Comparison of ENCODE assay signal across 8 mouse cellular contexts in the genomic region with DNA sequence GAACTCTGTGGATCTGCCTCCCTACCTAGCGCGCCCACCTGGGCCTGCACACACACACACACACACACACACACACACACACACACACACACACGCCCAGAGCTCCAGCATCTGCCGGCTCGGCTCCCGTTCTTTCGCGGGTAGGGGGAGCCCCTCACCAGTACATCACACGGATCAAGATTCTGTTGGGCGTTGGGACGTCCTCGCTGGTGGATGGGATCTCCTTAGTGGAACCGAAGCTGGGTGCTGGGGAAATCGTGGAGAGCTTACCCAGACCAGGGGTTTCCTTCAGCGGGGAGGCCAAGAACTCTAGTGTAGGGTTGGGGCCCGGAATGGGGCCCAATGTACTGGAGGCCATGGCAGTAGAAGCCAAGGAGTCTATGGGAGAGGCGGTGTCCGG. TPM values are rescaled to one million over a fixed set of nuclear protein-coding genes. Genes with fewer than 3 reads are reported as not detected.
DNase-seq lines count a peak whose midpoint lies in the region; ATAC-seq lines count a peak whose summit lies in the region.

No protein-coding gene starts in this region.

- no peak overlapping the region for H3K9ac ChIP-seq in limb, embryonic 15.5 days

- no peak for ATAC-seq in limb, embryonic 15.5 days (ENCODE audit: insufficient number of reproducible peaks, low FRiP score, low TSS enrichment, low read depth)

- H3K4me3 ChIP-seq in limb, embryonic 15.5 days, result peak overlapping the region; percentile 26

- H3K27ac ChIP-seq in limb, embryonic 15.5 days, result no peak overlapping the region

- under 1% methylated on average over 16 of the region's 18 CpGs for WGBS in limb, embryonic 15.5 days

- H3K27me3 ChIP-seq in limb, embryonic 15.5 days, result peaks cover 81% of the 10 kb centered on the region

- peak; percentile 41 to 64 for DNase-seq in cerebellum, postnatal 14 days
- DNase-seq in cerebellum, adult 9-11 months, result no peak
- peak; percentile 23 for DNase-seq in thymus, postnatal 14 days
- no peak for DNase-seq in thymus, postnatal 10 days (ENCODE audit: low spot score in 2 of 2)
- no peak for DNase-seq in spleen, postnatal 4 days (ENCODE audit: low spot score in 2 of 2)
- DNase-seq in frontal cortex, postnatal 25 days (ENCODE audit: low spot score in 2 of 2), result no peak
- DNase-seq in cerebellum, adult 18-20 months, result no peak

- H3K4me2 ChIP-seq in limb, embryonic 15.5 days, result peak overlapping the region; percentile 48

- peaks cover 20% of the 10 kb centered on the region for H3K4me1 ChIP-seq in limb, embryonic 15.5 days

- H3K9me3 ChIP-seq in limb, embryonic 15.5 days, result no peaks in the 10 kb centered on the region

- H3K36me3 ChIP-seq in limb, embryonic 15.5 days, result no peaks in the 10 kb centered on the region

RNA-seq across cellular contexts. Expression of a gene that starts 0.8 kb away (rescaled TPM):
- 1.0 TPM in 1 of 2 replicates, not detected in the other for polyA plus RNA-seq in limb, embryonic 15.5 days (2015; fragmentation: Nextera tagmentation; extraction: Ambion mirVana)

RNA-seq across cellular contexts. Expression of a gene that starts 11.9 kb away (rescaled TPM):
- 0.35 and 0.53 TPM in 2 replicates for polyA plus RNA-seq in limb, embryonic 15.5 days (2015; fragmentation: Nextera tagmentation; extraction: Ambion mirVana)

RNA-seq across cellular contexts. Expression of a gene that starts 12.6 kb away (rescaled TPM):
- 12.6 and 12.8 TPM in 2 replicates for polyA plus RNA-seq in limb, embryonic 15.5 days (2015; fragmentation: Nextera tagmentation; extraction: Ambion mirVana)

RNA-seq across cellular contexts. Expression of a gene that starts 21.7 kb away (rescaled TPM):
- polyA plus RNA-seq in limb, embryonic 15.5 days (2015; fragmentation: Nextera tagmentation; extraction: Ambion mirVana), result 115 and 126 TPM in 2 replicates

RNA-seq across cellular contexts. Expression of a gene that starts 22.5 kb away (rescaled TPM):
- polyA plus RNA-seq in limb, embryonic 15.5 days (2015; fragmentation: Nextera tagmentation; extraction: Ambion mirVana), result 2.8 and 3.5 TPM in 2 replicates

Comparison
In these comparisons a context has a peak if more than half of its experiments do, and no peak if none do; other contexts are left out.
1. DNase-seq: peak in cerebellum, postnatal 14 days (2 of 2) and thymus, postnatal 14 days (single experiment); none in cerebellum, adult 9-11 months (single experiment), thymus, postnatal 10 days (0 of 2), spleen, postnatal 4 days (0 of 2), frontal cortex, postnatal 25 days (0 of 2) and cerebellum, adult 18-20 months (0 of 2).